Mouse (Mus musculus) T-helper 17 cell (primary cell): ENCODE data around the gene Gm28308.

Source experiments
- in situ Hi-C, 2 experiments: fragments of 300-600 bp; cut with MboI, MseI; formaldehyde crosslinking; loops; 1 replicate in 1 of 2; 2 replicates in 1 of 2; pipeline ENCODE4 v1.15.1; 2025; ENCODE audit warnings: high pct_unique_total_duplicates in 2 of 2

The Gm28308 gene

DNA sequence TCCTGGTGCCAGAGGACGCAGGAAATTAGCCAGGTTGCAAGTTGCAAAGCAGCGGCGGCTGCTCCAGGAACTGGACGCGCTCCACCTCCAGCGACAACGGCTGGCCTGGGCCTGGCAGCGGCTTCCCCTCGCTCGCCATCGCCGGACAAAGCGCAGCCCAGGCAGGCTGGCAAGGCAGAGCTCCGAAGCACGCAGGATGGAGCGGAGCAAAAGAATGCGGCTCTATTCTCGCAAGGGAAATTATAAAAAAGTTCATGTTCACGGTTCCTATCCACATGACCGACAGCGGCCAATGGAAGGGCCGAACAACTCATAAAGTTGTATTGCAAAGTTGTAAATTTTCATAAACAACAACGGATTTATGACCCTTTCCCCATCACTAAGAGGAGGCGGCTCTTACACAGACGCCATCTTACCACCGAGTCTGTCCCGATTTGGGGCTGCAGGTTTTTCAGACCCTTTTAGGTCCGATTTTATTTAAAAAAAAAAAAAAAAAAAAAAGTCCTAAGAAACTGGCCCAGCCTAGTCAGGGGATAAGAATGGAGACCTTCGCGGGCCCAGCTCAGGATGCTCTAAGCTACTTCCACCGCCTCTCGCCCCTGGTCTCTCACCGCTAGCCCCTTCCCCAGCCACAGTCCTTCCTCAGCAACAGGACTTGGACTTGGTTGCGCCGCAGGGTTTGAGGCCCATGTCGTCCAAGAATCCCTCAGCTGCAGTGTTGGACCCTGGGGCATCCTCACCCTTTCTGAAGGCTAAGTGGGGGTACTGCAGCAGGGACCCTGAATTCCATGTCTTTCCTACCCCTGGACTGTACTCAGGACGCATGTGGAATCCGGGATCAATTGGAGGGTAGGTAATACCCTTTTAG, at the start of gene Gm28308, which contains the start of gene Hoxa3:
TSS of gene Gm28308 (minus strand) at position 221 of the 868 bp plus-strand sequence.
TSS of gene Hoxa3 (minus strand) at position 218 of the 868 bp plus-strand sequence.
- in situ Hi-C loops, result loop anchor here in 1 of 2 experiments (10.0 kb wide), 1 partner anchor 209 kb away; no protein-coding TSS in a partner anchor

DNA sequence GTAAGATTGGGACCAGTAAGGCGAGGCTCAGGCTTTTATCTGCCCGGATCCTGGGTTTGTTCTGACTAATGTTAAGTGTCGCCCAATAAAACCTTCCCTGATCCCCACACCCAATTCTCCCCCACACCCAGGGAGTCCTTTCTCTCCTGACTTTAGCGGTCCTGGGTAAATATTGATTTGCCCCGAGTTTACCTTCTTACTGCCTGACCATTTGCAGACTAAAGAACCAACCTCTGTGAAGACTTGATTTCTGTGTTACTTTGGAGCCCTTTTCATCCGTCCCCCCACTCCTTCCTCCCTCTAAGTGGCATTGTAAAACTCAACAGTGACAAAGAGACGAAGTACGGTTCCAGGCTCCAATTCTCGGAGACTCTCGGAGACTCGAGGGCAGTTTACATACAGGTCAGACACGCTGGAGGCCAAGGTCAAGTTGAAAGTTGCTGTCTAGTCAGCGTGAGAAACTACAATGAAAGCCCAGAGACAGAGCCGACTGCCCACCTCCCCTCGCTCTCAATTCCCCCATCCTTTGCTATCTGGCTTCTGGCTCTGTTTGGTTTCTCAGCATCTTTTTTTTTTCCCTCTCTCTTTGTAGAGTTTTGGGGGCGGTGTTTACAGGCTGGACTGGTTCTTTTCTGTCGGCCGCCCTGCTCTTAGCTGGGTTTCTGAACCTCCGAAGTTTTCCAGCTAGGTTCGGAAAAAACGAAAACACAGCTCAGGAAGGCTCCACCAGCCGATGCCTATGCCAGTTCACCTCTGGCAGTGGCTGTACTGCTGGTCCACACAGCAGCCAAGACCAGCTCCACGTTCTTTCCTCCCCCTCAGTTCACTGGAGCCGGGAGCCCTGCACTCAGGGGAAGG, 49.6 kb upstream of the Gm28308 start:
- in situ Hi-C loops, result loop anchor here (5.0 to 25.0 kb wide), 4 partner anchors 45 to 662 kb away; no protein-coding TSS in a partner anchor

DNA sequence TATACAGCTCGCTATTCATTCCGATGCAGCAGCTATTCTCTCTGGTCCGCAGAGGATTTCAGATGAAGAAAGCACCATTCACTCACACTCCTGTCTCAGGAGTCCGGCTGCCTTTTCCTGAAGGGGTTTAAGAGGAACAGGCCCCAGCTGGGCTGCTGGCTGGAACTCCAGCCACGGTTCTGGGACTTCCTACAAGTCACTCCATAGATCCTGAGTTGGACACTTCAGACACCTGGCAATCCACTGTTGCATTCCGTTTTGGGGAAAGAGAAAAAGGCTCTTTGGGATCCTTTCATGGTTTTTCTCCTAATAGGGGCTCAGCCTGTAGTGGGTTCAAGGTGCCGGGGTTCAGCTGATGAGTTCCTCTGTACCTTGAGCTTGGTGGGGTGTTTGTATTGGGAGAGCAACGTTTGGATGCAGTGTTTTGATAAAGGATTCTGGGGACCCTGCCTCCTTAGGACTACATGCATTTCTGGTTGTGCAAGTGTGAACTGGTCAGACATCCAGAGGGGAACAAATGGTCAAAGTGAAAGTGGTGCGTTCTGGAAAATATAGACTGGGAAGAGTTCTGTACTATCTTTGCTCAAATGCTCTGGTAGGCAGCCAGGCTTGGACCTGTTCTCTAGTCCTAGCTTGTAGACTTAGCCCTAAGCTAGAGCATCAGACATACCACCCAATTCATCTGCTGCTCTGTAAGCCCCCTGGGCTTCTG, 48.8 kb upstream of the Gm28308 start:
- in situ Hi-C loops, result loop anchor here (5.0 to 25.0 kb wide), 4 partner anchors 45 to 663 kb away; no protein-coding TSS in a partner anchor

DNA sequence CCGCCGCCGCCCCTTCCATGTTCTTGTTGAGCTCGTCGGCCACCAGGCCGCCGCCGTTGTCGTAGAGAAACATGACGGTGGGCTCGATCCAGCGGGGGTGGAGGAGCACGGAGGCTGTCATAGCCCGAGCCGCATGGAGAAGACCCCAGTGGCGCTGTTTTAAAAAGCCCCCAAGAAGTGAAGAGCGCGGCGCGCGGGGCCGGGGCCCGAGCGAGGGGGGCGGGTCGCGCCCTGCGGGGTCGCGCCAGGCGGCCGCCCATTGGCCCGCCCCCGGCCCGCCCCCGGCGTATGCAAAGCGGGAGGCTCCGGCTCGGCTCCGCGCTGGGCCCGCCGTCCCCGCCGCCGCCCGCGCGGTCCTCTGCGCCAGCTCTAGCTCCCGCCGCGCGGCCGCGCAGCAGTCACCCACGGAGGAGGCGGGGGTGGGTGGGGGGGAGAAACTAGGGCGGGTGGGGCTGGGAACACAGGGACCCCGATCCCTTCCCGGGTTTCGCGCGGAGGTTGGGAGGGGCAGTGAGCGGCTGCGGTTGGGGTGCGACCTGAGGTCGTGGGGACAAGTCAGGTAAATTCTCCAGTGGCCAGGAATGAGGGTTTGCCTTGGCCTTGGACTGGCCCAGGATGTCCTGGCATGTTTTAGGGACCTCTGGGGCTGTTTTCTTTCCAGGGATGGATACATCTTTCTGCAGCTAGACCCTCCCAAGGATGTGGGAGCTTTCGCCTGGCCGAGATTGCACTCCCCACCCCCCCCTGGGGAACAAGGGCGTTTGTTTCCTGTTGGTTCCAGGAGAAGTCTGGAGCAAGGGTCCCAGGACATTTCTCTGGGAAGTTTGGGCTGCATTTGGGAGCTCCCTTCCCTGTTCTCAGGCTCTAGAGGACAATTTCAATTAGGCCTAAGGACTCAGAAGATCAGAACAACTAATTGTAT, 47.8 kb upstream of the Gm28308 start, which contains the start of gene Hoxa13:
TSS of gene Hoxa13 (minus strand) at position 227 of the 922 bp plus-strand sequence.
- in situ Hi-C loops, result loop anchor here (5.0 to 25.0 kb wide), 4 partner anchors 46 to 664 kb away; no protein-coding TSS in a partner anchor

DNA sequence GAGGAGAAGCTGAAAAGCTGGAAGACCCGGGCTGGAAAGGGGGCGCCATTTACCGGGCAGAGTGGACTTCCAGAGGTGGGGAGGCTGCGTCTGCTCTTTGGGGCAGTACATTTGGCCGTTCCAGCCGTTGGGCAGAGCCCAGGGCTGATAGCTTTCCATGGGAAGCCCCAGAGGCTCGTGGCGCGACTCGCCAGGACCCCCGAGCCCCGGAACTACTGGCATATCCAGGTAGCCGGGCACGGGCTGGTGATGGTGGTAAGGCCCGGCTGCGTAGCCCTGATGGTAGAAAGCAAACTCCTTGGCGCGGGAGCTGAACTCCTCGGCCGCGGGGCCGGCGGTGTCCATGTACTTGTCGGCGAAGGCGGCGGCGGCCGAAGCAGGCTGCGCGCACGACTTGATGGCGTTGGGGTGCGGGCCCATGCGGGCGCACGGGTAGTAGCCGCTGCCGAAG, 46.7 kb upstream of the Gm28308 start:
- in situ Hi-C loops, result loop anchor here (5.0 to 25.0 kb wide), 6 partner anchors 47 to 1075 kb away; no protein-coding TSS in a partner anchor

DNA sequence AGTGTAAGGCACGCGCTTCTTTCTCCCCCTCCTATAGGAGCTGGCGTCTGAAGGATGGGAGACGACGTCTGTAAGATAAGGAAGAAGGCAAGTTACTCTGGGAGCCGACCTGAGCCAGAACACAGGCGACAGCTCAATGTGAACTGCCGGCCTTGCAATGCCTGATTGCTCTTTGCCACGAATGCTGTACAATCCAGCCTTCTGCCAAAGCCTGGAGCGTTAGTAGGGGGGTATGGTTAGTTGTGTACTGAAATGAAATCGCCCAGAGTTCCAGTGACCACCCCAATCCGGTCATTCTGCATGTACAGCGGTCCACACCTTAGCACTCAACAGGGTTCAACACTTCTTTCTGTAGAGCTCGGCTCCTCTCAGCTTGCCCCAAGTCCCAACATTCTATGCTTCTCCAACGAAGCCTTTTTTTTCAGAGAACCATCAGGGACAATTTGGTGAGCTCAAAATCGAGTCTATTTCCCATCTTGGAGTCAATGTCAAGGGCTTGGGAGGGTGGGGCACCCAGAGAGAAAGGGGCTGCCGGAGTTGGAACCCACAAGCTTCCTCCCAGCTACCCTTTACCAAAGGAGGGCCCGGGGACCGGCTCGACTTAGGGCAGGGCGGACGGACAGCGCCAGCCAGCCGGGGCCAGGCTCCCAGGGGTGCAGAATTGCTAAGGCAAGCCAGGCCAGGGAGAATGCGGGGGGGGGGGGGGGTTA, 46.1 kb upstream of the Gm28308 start:
- in situ Hi-C loops, result loop anchor here (5.0 to 25.0 kb wide), 4 partner anchors 328 to 1074 kb away; no protein-coding TSS in a partner anchor

DNA sequence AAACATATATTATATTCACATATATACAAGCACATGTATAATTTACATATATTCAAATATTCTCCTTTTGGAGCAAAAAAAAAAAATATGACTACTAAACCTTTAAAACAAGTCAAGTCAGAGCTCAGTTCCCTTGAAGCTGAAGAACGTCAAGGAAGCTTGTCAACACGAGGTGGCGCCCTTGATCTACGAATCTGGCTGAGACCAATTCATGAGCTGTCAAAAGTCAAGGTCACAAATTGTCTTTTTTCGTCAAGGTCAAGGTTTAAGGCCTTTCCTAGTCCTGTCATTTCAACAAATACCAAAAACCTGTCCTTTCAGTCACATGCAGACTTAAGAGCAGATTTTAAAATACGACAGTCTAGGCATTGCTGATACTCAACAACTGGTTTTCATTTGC, 43.8 kb upstream of the Gm28308 start:
- in situ Hi-C loops, result loop anchor here (5.0 to 25.0 kb wide), 4 partner anchors 330 to 1072 kb away; no protein-coding TSS in a partner anchor

DNA sequence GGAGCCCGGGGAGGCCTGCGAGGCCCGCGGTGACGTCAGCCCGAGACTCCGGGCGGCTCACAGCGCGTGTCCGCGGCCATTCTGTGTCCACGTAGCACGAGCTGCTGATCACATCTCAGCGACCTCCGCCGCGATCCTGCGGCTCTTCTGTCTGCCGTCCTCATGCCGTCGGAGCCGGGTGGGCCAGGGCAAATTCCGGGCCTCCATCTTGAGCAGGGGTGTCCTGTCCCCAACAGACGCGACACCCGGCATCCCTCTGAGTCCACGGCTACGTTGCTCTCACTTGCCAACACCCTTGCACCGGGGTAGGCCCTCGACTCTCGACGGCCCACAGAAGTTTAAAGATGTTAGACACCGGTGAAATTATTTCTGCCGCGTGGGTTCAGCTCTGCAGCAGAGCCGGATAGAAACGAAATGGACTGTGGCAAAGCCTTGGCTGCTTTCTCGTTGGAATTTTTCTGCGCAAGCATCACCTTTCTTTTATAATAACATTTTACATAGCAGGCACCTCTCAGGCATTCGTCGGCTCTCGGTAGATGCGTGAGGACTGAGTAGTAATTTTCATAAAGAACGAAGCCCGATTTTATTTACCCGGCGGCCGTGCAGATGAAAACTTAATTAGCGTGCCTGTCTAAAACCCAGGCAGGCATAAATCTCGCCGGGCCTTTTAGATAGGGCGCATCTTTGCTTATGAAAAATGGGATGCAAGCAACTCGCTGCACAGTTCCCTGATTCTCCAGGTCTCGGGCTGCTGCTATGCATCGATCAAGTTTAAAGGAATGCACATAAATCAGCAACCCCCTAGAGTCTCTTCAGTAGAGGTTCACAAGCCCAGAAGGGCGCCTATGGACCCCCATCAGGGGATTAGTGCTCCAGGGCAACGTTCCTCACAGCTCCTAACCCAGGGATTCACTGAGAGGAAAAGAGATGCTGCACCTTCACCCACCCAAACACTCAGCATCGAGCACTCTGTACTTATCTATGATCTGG, 40.7 kb upstream of the Gm28308 start:
- in situ Hi-C loops, result loop anchor here (5.0 to 25.0 kb wide), 4 partner anchors 333 to 1069 kb away; no protein-coding TSS in a partner anchor

DNA sequence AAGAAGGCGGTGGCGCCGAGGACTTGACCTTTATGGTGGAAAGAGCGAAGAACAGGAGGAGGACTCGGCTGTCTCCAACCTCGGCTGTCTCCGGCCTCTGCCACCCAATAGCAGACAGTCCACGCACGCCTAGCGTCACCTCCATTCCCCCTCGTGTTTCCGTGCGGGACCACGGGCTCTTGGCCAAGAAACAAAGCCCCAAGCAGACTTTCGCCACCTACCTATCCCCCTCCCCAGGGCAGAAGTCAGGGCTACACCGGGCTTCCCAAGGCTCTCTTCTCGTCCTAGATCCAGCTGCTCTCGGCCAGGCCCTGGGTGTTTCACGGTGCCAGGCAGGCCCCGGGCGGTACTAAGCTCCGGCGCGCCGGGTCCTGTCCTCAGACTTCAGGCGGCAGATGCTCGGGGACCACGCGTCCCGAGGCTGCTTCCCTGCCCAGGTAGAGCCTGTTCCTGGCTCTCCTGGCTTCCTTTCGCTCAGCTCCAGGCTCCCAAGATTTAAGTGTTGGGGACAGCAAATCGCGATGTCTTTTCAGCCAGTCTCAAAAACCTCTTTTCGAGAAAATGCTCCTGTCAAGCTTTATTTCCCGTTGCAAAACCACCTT, 39.7 kb upstream of the Gm28308 start:
- in situ Hi-C loops, result loop anchor here (5.0 to 25.0 kb wide), 4 partner anchors 334 to 1068 kb away; no protein-coding TSS in a partner anchor

DNA sequence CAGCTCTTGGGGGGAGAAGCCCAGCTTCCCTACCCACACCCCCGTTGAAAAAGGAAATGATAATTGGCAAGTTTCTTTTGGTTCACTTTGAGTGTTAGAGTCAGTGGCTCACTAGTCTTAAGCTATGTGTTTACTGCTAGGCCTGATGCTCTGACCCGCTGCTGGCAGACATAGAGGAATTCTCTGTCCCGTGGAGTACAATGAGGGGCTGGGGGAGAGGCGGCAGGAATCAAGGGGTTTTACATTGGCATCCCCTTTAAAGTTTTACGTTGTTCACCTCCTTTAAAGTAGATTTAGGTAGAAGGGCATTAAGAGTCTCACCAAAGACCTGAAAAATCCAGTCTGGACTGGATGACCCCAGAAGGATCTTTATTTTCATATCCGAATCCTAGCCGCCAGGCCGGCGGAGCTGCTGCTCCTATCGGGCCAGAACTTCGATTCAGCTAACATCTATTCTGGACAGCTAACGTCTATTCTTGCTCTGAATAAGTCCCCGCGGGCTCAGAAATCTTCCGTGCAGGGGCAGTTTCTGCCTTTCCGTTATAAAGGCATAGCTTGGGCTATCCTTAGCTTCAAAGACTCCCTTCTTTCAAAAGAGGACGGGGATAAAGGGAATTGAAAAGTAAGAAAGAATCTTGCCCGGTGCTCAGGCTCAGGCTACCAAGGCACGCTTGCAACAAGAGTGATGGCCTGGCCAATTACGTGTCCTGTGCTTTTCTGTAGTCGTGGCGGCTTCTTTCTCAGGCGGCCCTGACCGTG, 39.1 kb upstream of the Gm28308 start:
- in situ Hi-C loops, result loop anchor here (5.0 to 25.0 kb wide), 4 partner anchors 335 to 1067 kb away; no protein-coding TSS in a partner anchor

DNA sequence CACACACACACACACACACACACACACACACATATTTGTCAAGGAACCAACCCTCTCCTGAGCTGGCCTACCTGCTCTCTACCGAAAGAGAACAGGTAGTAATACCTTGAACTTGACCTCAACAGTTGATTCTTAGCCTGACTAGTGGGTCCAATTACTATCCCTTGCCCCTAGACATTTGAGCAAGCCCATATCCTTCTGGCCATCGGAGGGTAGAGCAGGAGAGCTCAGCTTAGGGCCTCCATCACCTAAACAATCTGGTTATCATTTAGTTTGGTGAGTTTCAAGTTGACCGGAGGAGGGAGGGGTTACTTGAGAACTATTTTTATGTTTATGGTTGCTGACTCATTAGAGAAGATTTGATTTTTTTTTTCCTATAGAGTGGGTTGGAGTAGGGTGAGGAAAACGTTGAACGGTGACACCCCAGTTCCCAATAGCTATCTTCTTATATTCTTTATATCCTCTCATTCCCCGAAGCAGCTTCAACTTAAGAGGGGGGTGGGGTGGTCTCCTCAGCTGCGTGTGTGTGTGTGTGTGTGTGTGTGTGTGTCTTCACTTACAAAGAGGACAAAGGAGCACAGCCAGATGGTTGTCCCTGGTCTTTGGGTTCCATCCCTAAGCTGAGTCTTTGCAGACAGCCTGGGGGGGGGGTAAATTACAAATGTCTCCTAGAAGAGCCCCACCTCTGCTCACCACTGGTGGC, 38.2 kb upstream of the Gm28308 start:
- in situ Hi-C loops, result loop anchor here (5.0 to 25.0 kb wide), 4 partner anchors 336 to 1067 kb away; no protein-coding TSS in a partner anchor

DNA sequence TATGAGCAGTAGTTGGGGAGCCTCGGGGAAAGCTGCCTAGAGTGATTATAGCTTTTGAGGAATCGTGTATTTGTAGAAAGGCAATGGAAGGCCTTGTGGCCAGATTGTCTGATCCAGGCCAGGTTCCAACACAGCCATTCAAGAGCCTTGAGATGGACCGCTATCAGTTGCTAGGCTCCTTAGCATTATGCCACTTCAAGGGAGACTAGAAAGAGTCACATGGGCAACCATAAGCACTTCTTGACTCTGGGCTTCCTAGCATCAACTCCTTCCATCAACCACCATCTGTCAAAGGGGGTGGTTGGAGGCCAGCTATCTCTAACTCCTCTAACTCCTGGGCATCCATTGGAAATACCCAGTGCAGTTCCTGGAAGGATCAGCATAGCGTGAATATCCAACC, 36.7 kb upstream of the Gm28308 start:
- in situ Hi-C loops, result loop anchor here (5.0 to 25.0 kb wide), 4 partner anchors 337 to 1065 kb away; no protein-coding TSS in a partner anchor

DNA sequence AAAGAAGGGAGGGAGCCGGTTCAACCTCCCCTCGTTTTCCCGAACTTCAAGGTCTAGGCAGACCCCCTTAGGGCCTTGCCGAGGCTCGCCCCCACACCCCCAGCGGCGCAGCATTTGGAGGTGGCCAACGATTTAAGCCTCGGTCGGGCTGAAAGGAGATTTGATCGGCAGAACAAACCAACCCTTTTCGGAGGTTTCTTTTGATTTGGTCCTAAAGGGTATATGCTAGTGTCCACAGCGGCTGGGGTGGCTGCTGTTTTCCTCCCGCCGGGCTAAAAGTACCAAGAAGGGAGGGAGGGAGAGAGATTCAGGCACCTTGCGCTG, 36.2 kb upstream of the Gm28308 start:
- in situ Hi-C loops, result no loop called here

DNA sequence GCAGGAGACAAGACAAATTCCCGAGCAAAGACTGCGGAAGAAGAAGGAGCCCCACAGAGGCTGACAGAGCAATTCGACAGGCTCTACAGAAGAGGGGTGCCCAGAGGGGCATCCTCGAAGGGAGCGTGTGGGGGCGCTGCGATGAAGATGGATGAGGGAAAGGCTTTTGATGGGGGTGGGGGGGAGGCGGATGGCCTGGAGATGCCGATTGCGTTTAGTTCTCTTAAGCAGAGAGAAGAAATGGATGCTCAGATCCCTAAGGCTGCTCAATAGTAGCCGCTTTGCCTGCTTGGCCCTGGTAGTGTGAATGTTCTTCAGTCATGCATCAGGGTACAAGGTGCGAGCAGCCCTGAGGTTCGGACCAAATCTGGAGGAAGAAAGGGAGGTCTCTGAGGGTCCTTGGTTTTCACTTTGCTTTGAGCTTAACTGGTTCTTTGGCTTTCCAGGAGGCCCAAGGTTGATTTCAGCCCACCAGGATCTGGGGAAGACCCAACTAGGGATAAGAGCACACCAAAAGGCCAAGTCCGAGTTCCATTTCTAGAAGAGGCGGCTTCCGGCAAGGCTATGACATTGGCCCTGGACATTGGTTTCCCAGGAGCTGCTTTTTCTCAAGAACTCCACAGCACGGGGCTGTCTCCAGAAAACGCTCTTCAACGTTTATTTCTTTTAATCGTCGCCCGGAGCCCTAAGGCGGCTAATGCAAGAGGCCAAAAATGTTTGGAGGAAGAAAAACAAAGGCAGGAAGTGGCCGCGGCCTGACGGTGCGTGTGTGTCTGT, 35.7 kb upstream of the Gm28308 start:
- in situ Hi-C loops, result no loop called here
